Mouse (Mus musculus) heart, postnatal 0 days (tissue): ENCODE measurements at regions not wholly inside any gene's neighbourhood (a gene's known extent, or its start where the extent isn't known, plus 50 kb on each side); places are given as distances from the start of the nearest gene placed in this dataset.

Experiments used
- ATAC-seq: fragments of 200-750 bp; cut with Nextera tagmentation; 2 replicates; pipeline ENCODE4 v1.8.0; 2017; ENCODE audit warnings: low read depth, moderate number of reproducible peaks, moderate library complexity; ENCODE audit not compliant: insufficient read depth
- DNase-seq: peaks from one replicate; pipeline ENCODE4 v3.0.0-alpha.2; 2016; ENCODE audit warnings: low spot score
- H3K27ac ChIP-seq: fragments of 300-500 bp; sonication (generic); 2 replicates; pipeline ENCODE4 v1.5.1; 2014; ENCODE audit warnings: low read depth, mild to moderate bottlenecking
- H3K27me3 ChIP-seq: fragments of 300-500 bp; sonication (generic); 2 replicates; pipeline ENCODE4 v1.6.1; 2014; ENCODE audit warnings: low read length, mixed read lengths; ENCODE audit not compliant: control insufficient read depth, insufficient read depth
- H3K36me3 ChIP-seq: fragments of 300-500 bp; sonication (generic); replicated peaks from 2 replicates; pipeline ENCODE4 v1.6.1; 2014; ENCODE audit warnings: low read length, mixed read lengths; ENCODE audit not compliant: control insufficient read depth, insufficient read depth
- H3K4me1 ChIP-seq: fragments of 300-500 bp; sonication (generic); 2 replicates; pipeline ENCODE4 v1.6.1; 2014; ENCODE audit warnings: antibody characterized with exemption; ENCODE audit not compliant: control insufficient read depth, insufficient read depth
- H3K4me2 ChIP-seq: fragments of 300-500 bp; sonication (generic); 2 replicates; pipeline ENCODE4 v1.6.1; 2014; ENCODE audit warnings: low read depth, mild to moderate bottlenecking, low read length, moderate library complexity
- H3K4me3 ChIP-seq: fragments of 300-500 bp; sonication (generic); 2 replicates; pipeline ENCODE4 v1.5.1; 2014; ENCODE audit warnings: low read depth, low read length
- H3K9ac ChIP-seq: fragments of 300-500 bp; sonication (generic); replicated peaks from 2 replicates; pipeline ENCODE4 v1.6.1; 2014; ENCODE audit warnings: low read depth, low read length, mixed read lengths
- H3K9me3 ChIP-seq: fragments of 300-500 bp; sonication (generic); replicated peaks from 2 replicates; pipeline ENCODE4 v1.6.1; 2016; ENCODE audit warnings: low read length; ENCODE audit not compliant: control insufficient read depth
- CTCF ChIP-seq: IDR thresholded peaks from 2 replicates; pipeline ENCODE4 v1.5.1; 2016; ENCODE audit warnings: antibody characterized with exemption, control low read depth, low read depth
- EP300 ChIP-seq: IDR thresholded peaks from 2 replicates; pipeline ENCODE4 v1.6.1; 2016; ENCODE audit warnings: antibody characterized with exemption, low read depth
- WGBS: fragments of 180-500 bp; shearing (Covaris S2); extraction: QIAGEN DNeasy Blood & Tissue Kit; methylation state at CpG from one replicate; pipeline ENCODE4 v1.1.7; 2014; 5-methylcytosine and 5-hydroxymethylcytosine counted together

GRCm38 (mm10) chr8:114081757-114082059, 51.6 kb upstream of the Nudt7 start:
- ATAC-seq (no peak), DNase-seq (no peak)
- Histone ChIP-seq H3K9ac (no peak overlapping the region), H3K27ac (no peak overlapping the region), H3K36me3 (no peaks in the 10 kb centered on the region), H3K9me3 (no peaks in the 10 kb centered on the region), H3K4me2 (no peak overlapping the region), H3K4me3 (no peak overlapping the region), H3K4me1 (no peaks in the 10 kb centered on the region), H3K27me3 (no peaks in the 10 kb centered on the region)
- TF ChIP-seq CTCF: no peak
- no peak for TF ChIP-seq EP300
- 79% methylated on average over 3 of the region's 3 CpGs for WGBS
